In genomic region chr5:124862871-124863741, GRCm38 (mm10) we compare ENCODE assay signal across 8 mouse cellular contexts. TPM values are rescaled to one million over a fixed set of nuclear protein-coding genes. Genes with fewer than 3 reads are reported as not detected.
DNase-seq lines count a peak whose midpoint lies in the region; ATAC-seq and TF ChIP-seq lines count a peak whose summit lies in the region.

No protein-coding gene starts in this region.

- no peak for TF ChIP-seq EP300 in liver, embryonic 14.5 days (IDR thresholded peaks at IDR 0.05; ENCODE audit: low read depth)

- H3K4me3 ChIP-seq in erythroblast, embryonic 14.5 days (replicated peaks) = peak overlapping the region; percentile 92
- peak overlapping the region; percentile 96 for H3K4me3 ChIP-seq in embryonic facial prominence, embryonic 15.5 days (replicated peaks)
- H3K4me3 ChIP-seq in liver, embryonic 14.5 days (ENCODE audit: insufficient read depth in 1 of 2, low read depth in 2 of 2, low read length in 2 of 2) = peak overlapping the region; percentile 76 to 96
- H3K4me3 ChIP-seq in neural tube, embryonic 13.5 days = peak overlapping the region; percentile 98

- ATAC-seq in erythroblast, adult 5-6 weeks (replicated peaks; ENCODE audit: low FRiP score, poor library complexity, severe bottlenecking) = no peak
- peak; percentile 27 for ATAC-seq in embryonic facial prominence, embryonic 15.5 days (ENCODE audit: insufficient number of reproducible peaks, low FRiP score, low TSS enrichment, low read depth)
- peak; percentile 58 for ATAC-seq in liver, embryonic 14.5 days (ENCODE audit: insufficient read depth)
- no peak; the same call in none of the 2 replicates for ATAC-seq in neural tube, embryonic 13.5 days (ENCODE audit: low read depth)

- peaks cover 7% of the 10 kb centered on the region; the same call in 1 of the 2 replicates for H3K9me3 ChIP-seq in erythroblast, embryonic 14.5 days (ENCODE audit: control insufficient read depth, low read length)
- H3K9me3 ChIP-seq in embryonic facial prominence, embryonic 15.5 days (replicated peaks) = no peaks in the 10 kb centered on the region
- no peaks in the 10 kb centered on the region for H3K9me3 ChIP-seq in liver, embryonic 14.5 days (ENCODE audit: control insufficient read depth, low read length)
- H3K9me3 ChIP-seq in neural tube, embryonic 13.5 days = no peaks in the 10 kb centered on the region

- under 1% methylated on average over 68 of the region's 88 CpGs for WGBS in embryonic facial prominence, embryonic 15.5 days
- under 1% methylated on average over 82 of the region's 88 CpGs for WGBS in liver, embryonic 14.5 days (ENCODE audit: insufficient replicate concordance)
- under 1% methylated on average over 60 of the region's 88 CpGs for WGBS in neural tube, embryonic 13.5 days

- peak; percentile 54 for DNase-seq in adrenal gland, postnatal 14 days
- peak; percentile 53 for DNase-seq in induced T-regulatory cell, adult 2 months (ENCODE audit: low read depth)
- DNase-seq in liver, embryonic 14.5 days (ENCODE audit: low read depth in 3 of 3, low spot score in 3 of 3) = peak in 1 of 3 experiments; percentile 22
- peak; percentile 16 to 18 for DNase-seq in urinary bladder, postnatal 36 days (ENCODE audit: low spot score in 2 of 2)

- H3K27ac ChIP-seq in embryonic facial prominence, embryonic 15.5 days (replicated peaks) = peak overlapping the region; percentile 90
- no peak overlapping the region for H3K27ac ChIP-seq in liver, embryonic 14.5 days
- H3K27ac ChIP-seq in neural tube, embryonic 13.5 days (replicated peaks) = peak overlapping the region; percentile 97

- H3K27me3 ChIP-seq in erythroblast, embryonic 14.5 days (ENCODE audit: control insufficient read depth) = peaks cover 53% of the 10 kb centered on the region
- H3K27me3 ChIP-seq in embryonic facial prominence, embryonic 15.5 days = peaks cover 31% of the 10 kb centered on the region
- H3K27me3 ChIP-seq in liver, embryonic 14.5 days (ENCODE audit: control insufficient read depth, insufficient read depth, low read length) = peaks cover 40% of the 10 kb centered on the region
- peaks cover 14% of the 10 kb centered on the region for H3K27me3 ChIP-seq in neural tube, embryonic 13.5 days

- H3K4me2 ChIP-seq in embryonic facial prominence, embryonic 15.5 days (replicated peaks) = peak overlapping the region; percentile 97
- peak overlapping the region; percentile 94 for H3K4me2 ChIP-seq in liver, embryonic 14.5 days (ENCODE audit: low read depth)
- H3K4me2 ChIP-seq in neural tube, embryonic 13.5 days = peak overlapping the region; percentile 89

- H3K36me3 ChIP-seq in erythroblast, embryonic 14.5 days (ENCODE audit: control insufficient read depth) = peaks cover 20% of the 10 kb centered on the region
- H3K36me3 ChIP-seq in embryonic facial prominence, embryonic 15.5 days = no peaks in the 10 kb centered on the region
- H3K36me3 ChIP-seq in liver, embryonic 14.5 days (replicated peaks; ENCODE audit: control insufficient read depth, insufficient read depth, low read depth) = no peaks in the 10 kb centered on the region
- H3K36me3 ChIP-seq in neural tube, embryonic 13.5 days = peaks cover 10% of the 10 kb centered on the region

- H3K4me1 ChIP-seq in erythroblast, embryonic 14.5 days (ENCODE audit: control insufficient read depth) = peaks cover 29% of the 10 kb centered on the region
- peaks cover 21% of the 10 kb centered on the region for H3K4me1 ChIP-seq in embryonic facial prominence, embryonic 15.5 days
- peaks cover 5 to 8% of the 10 kb centered on the region in 2 experiments for H3K4me1 ChIP-seq in liver, embryonic 14.5 days (replicated peaks; ENCODE audit: control insufficient read depth in 2 of 2, insufficient read depth in 2 of 2, low read length in 1 of 2)
- peaks cover 67% of the 10 kb centered on the region for H3K4me1 ChIP-seq in neural tube, embryonic 13.5 days (replicated peaks)

- TF ChIP-seq CTCF in liver, embryonic 14.5 days (IDR thresholded peaks at IDR 0.05; ENCODE audit: low read depth) = 0 out of 2 replicates have a peak, but pooled peaks have one; percentile 4

- peak overlapping the region; percentile 84 for H3K9ac ChIP-seq in embryonic facial prominence, embryonic 15.5 days
- H3K9ac ChIP-seq in liver, embryonic 14.5 days (replicated peaks) = peak overlapping the region; percentile 88
- H3K9ac ChIP-seq in neural tube, embryonic 13.5 days = peak overlapping the region; percentile 97

RNA-seq across cellular contexts. Expression of gene Zfp664, which starts 0.6 kb away (rescaled TPM):
- 0.89 and 1.0 TPM in 2 replicates for polyA plus RNA-seq in erythroblast, embryonic 14.5 days (2012)
- total RNA-seq in erythroblast, adult 5-6 weeks (2015; ENCODE audit: low replicate concordance) = 3.3 and 3.8 TPM in 2 replicates
- total RNA-seq in erythroblast, adult 5-6 weeks (2017; ENCODE audit: low replicate concordance) = 5.0 and 7.9 TPM in 2 replicates
- total RNA-seq in adrenal gland, postnatal 14 days (2021) = 53.2 and 54.8 TPM in 2 replicates
- polyA plus RNA-seq in embryonic facial prominence, embryonic 15.5 days (2015; fragmentation: Nextera tagmentation; extraction: Ambion mirVana) = 87.2 and 90.4 TPM in 2 replicates
- 5.8 and 7.9 TPM in 2 replicates for polyA plus RNA-seq in liver, embryonic 14.5 days (2012; rRNA removed)
- polyA plus RNA-seq in liver, embryonic 14.5 days (2014; fragmentation: Nextera tagmentation; extraction: Ambion mirVana) = 9.9 and 10.6 TPM in 2 replicates
- 147 and 150 TPM in 2 replicates for polyA plus RNA-seq in neural tube, embryonic 13.5 days (2015; fragmentation: Nextera tagmentation; extraction: Ambion mirVana)

RNA-seq across cellular contexts. Expression of gene Ccdc92, which starts 0.9 kb away (rescaled TPM):
- polyA plus RNA-seq in erythroblast, embryonic 14.5 days (2012) = 0.10 and 0.12 TPM in 2 replicates
- not detected in 2 replicates for total RNA-seq in erythroblast, adult 5-6 weeks (2015; ENCODE audit: low replicate concordance)
- not detected in 2 replicates for total RNA-seq in erythroblast, adult 5-6 weeks (2017; ENCODE audit: low replicate concordance)
- total RNA-seq in adrenal gland, postnatal 14 days (2021) = 4.2 and 6.2 TPM in 2 replicates
- 10.0 and 11.7 TPM in 2 replicates for polyA plus RNA-seq in embryonic facial prominence, embryonic 15.5 days (2015; fragmentation: Nextera tagmentation; extraction: Ambion mirVana)
- 0.22 and 0.38 TPM in 2 replicates for polyA plus RNA-seq in liver, embryonic 14.5 days (2012; rRNA removed)
- polyA plus RNA-seq in liver, embryonic 14.5 days (2014; fragmentation: Nextera tagmentation; extraction: Ambion mirVana) = 0.14 and 0.21 TPM in 2 replicates
- 58.1 and 62.2 TPM in 2 replicates for polyA plus RNA-seq in neural tube, embryonic 13.5 days (2015; fragmentation: Nextera tagmentation; extraction: Ambion mirVana)

Comparison
In these comparisons a context has a peak if more than half of its experiments do, and no peak if none do; other contexts are left out.
1. ATAC-seq: peak in embryonic facial prominence, embryonic 15.5 days (single experiment) and liver, embryonic 14.5 days (single experiment); none in erythroblast, adult 5-6 weeks (single experiment) and neural tube, embryonic 13.5 days (single experiment).
2. Peak in every context shown above with its lines, with median percentiles within 50 percentile points of each other: H3K4me3 ChIP-seq, H3K4me2 ChIP-seq and H3K9ac ChIP-seq.